Mouse (Mus musculus): ENCODE measurements around the gene Cyp2c40. TPM values are rescaled to one million over a fixed set of nuclear protein-coding genes. Genes with fewer than 3 reads are reported as not detected.
"Not testable (repeated sequence)": the region's sequence is repeated elsewhere in the genome, so short reads cannot be mapped to it uniquely, and the experiment has no call there.

The Cyp2c40 gene
- polyA plus RNA-seq (2014; fragmentation: Nextera tagmentation; extraction: Ambion mirVana): not detected in 2 replicates

GRCm38 (mm10) chr19:39812714-39813113 lies at the start of gene Cyp2c40:
TSS of gene Cyp2c40 (minus strand) at chr19:39812814.
- H3K4me3 ChIP-seq (ENCODE audit: low read depth, low read length); DNase-seq (ENCODE audit: low spot score); H3K36me3 ChIP-seq (ENCODE audit: control insufficient read depth, insufficient read depth, low read length); H3K9me3 ChIP-seq (ENCODE audit: control insufficient read depth, low read length); H3K27ac ChIP-seq (replicated peaks; ENCODE audit: low read depth, low read length); H3K4me2 ChIP-seq (ENCODE audit: low read depth, low read length); H3K4me1 ChIP-seq (ENCODE audit: control insufficient read depth, insufficient read depth, low read length); ATAC-seq (ENCODE audit: low read depth); H3K27me3 ChIP-seq (replicated peaks; ENCODE audit: control insufficient read depth, insufficient read depth, low read length); H3K9ac ChIP-seq (ENCODE audit: low read depth, low read length): not testable (repeated sequence)
- 89% methylated on average over 3 of the region's 3 CpGs for WGBS

- not testable (repeated sequence) for H3K27me3 ChIP-seq (replicated peaks; ENCODE audit: control insufficient read depth, insufficient read depth, low read length); H3K4me2 ChIP-seq (ENCODE audit: low read depth, low read length); H3K4me3 ChIP-seq (ENCODE audit: low read depth, low read length); H3K36me3 ChIP-seq (ENCODE audit: control insufficient read depth, insufficient read depth, low read length); DNase-seq (ENCODE audit: low spot score); H3K27ac ChIP-seq (replicated peaks; ENCODE audit: low read depth, low read length); H3K9me3 ChIP-seq (ENCODE audit: control insufficient read depth, low read length); H3K4me1 ChIP-seq (ENCODE audit: control insufficient read depth, insufficient read depth, low read length); ATAC-seq (ENCODE audit: low read depth); H3K9ac ChIP-seq (ENCODE audit: low read depth, low read length)
- WGBS: 67% methylated on average over 2 of the region's 2 CpGs
Observed at GRCm38 (mm10) chr19:39820931-39821330, 8.3 kb upstream of the Cyp2c40 start.

- ATAC-seq (ENCODE audit: low read depth); H3K27me3 ChIP-seq (replicated peaks; ENCODE audit: control insufficient read depth, insufficient read depth, low read length); H3K27ac ChIP-seq (replicated peaks; ENCODE audit: low read depth, low read length); H3K4me3 ChIP-seq (ENCODE audit: low read depth, low read length); H3K9ac ChIP-seq (ENCODE audit: low read depth, low read length); DNase-seq (ENCODE audit: low spot score); H3K4me1 ChIP-seq (ENCODE audit: control insufficient read depth, insufficient read depth, low read length); H3K4me2 ChIP-seq (ENCODE audit: low read depth, low read length); H3K36me3 ChIP-seq (ENCODE audit: control insufficient read depth, insufficient read depth, low read length); H3K9me3 ChIP-seq (ENCODE audit: control insufficient read depth, low read length): not testable (repeated sequence)
- 84% methylated on average over 1 of the region's 1 CpGs for WGBS
Observed at GRCm38 (mm10) chr19:39816400-39816799, 3.8 kb upstream of the Cyp2c40 start.

GRCm38 (mm10) chr19:39815991-39816390 lies 3.4 kb upstream of the Cyp2c40 start:
- not testable (repeated sequence) for DNase-seq (ENCODE audit: low spot score); H3K4me2 ChIP-seq (ENCODE audit: low read depth, low read length); ATAC-seq (ENCODE audit: low read depth); H3K9me3 ChIP-seq (ENCODE audit: control insufficient read depth, low read length); H3K36me3 ChIP-seq (ENCODE audit: control insufficient read depth, insufficient read depth, low read length); H3K27me3 ChIP-seq (replicated peaks; ENCODE audit: control insufficient read depth, insufficient read depth, low read length); H3K4me3 ChIP-seq (ENCODE audit: low read depth, low read length); H3K27ac ChIP-seq (replicated peaks; ENCODE audit: low read depth, low read length); H3K9ac ChIP-seq (ENCODE audit: low read depth, low read length); H3K4me1 ChIP-seq (ENCODE audit: control insufficient read depth, insufficient read depth, low read length)
- 73% methylated on average over 4 of the region's 4 CpGs for WGBS

- not testable (repeated sequence) for ATAC-seq (ENCODE audit: low read depth); H3K27ac ChIP-seq (replicated peaks; ENCODE audit: low read depth, low read length); DNase-seq (ENCODE audit: low spot score); H3K27me3 ChIP-seq (replicated peaks; ENCODE audit: control insufficient read depth, insufficient read depth, low read length); H3K9me3 ChIP-seq (ENCODE audit: control insufficient read depth, low read length); H3K36me3 ChIP-seq (ENCODE audit: control insufficient read depth, insufficient read depth, low read length); H3K4me2 ChIP-seq (ENCODE audit: low read depth, low read length); H3K4me1 ChIP-seq (ENCODE audit: control insufficient read depth, insufficient read depth, low read length); H3K4me3 ChIP-seq (ENCODE audit: low read depth, low read length); H3K9ac ChIP-seq (ENCODE audit: low read depth, low read length)
- WGBS: 66% methylated on average over 2 of the region's 2 CpGs
Observed at GRCm38 (mm10) chr19:39785458-39785857, 27.2 kb downstream of the Cyp2c40 start.

GRCm38 (mm10) chr19:39745357-39745756 lies 67.3 kb downstream of the Cyp2c40 start:
- Histone ChIP-seq H3K9ac (ENCODE audit: low read depth, low read length) (no peak overlapping the region), H3K36me3 (ENCODE audit: control insufficient read depth, insufficient read depth, low read length) (no peaks in the 10 kb centered on the region), H3K4me1 (ENCODE audit: control insufficient read depth, insufficient read depth, low read length) (no peaks in the 10 kb centered on the region), H3K27ac (replicated peaks; ENCODE audit: low read depth, low read length) (no peak overlapping the region), H3K9me3 (ENCODE audit: control insufficient read depth, low read length) (no peaks in the 10 kb centered on the region), H3K4me2 (ENCODE audit: low read depth, low read length) (no peak overlapping the region), H3K4me3 (ENCODE audit: low read depth, low read length) (no peak overlapping the region), H3K27me3 (replicated peaks; ENCODE audit: control insufficient read depth, insufficient read depth, low read length) (no peaks in the 10 kb centered on the region)
- WGBS: 58% methylated on average over 1 of the region's 1 CpGs
- DNase-seq (ENCODE audit: low spot score) (no peak), ATAC-seq (ENCODE audit: low read depth) (no peak)

- H3K27me3 ChIP-seq (replicated peaks; ENCODE audit: control insufficient read depth, insufficient read depth, low read length); H3K27ac ChIP-seq (replicated peaks; ENCODE audit: low read depth, low read length); H3K9ac ChIP-seq (ENCODE audit: low read depth, low read length); DNase-seq (ENCODE audit: low spot score); H3K9me3 ChIP-seq (ENCODE audit: control insufficient read depth, low read length); H3K36me3 ChIP-seq (ENCODE audit: control insufficient read depth, insufficient read depth, low read length); H3K4me1 ChIP-seq (ENCODE audit: control insufficient read depth, insufficient read depth, low read length); H3K4me3 ChIP-seq (ENCODE audit: low read depth, low read length); ATAC-seq (ENCODE audit: low read depth); H3K4me2 ChIP-seq (ENCODE audit: low read depth, low read length): not testable (repeated sequence)
- WGBS: 83% methylated on average over 1 of the region's 1 CpGs
Observed at GRCm38 (mm10) chr19:39744361-39744760, 68.3 kb downstream of the Cyp2c40 start.

GRCm38 (mm10) chr19:39740920-39741319 lies 71.7 kb downstream of the Cyp2c40 start, which contains the start of gene Cyp2c68:
TSS of gene Cyp2c68 (minus strand) at chr19:39741054.
- no peaks in the 10 kb centered on the region for H3K9me3 ChIP-seq (ENCODE audit: control insufficient read depth, low read length)
- DNase-seq (ENCODE audit: low spot score): no peak
- no peak within 1 kb of the TSS for H3K4me2 ChIP-seq (ENCODE audit: low read depth, low read length)
- H3K27me3 ChIP-seq (replicated peaks; ENCODE audit: control insufficient read depth, insufficient read depth, low read length): no peaks in the 10 kb centered on the region
- WGBS: 87% methylated on average over 2 of the region's 2 CpGs
- no peak for ATAC-seq (ENCODE audit: low read depth)
- H3K4me1 ChIP-seq (ENCODE audit: control insufficient read depth, insufficient read depth, low read length): no peaks in the 10 kb centered on the region
- H3K9ac ChIP-seq (ENCODE audit: low read depth, low read length): no peak within 1 kb of the TSS
- H3K27ac ChIP-seq (replicated peaks; ENCODE audit: low read depth, low read length): no peak within 1 kb of the TSS
- no peaks in the 10 kb centered on the region for H3K36me3 ChIP-seq (ENCODE audit: control insufficient read depth, insufficient read depth, low read length)
- no peak within 1 kb of the TSS for H3K4me3 ChIP-seq (ENCODE audit: low read depth, low read length)

Measured in embryonic facial prominence, embryonic 14.5 days (tissue).